Mouse (Mus musculus): Measurements from ENCODE around the gene Msmo1.
A peak's percentile ranks its signal among the peaks of the same experiment; 100 is the strongest.

The Msmo1 gene

GRCm38 (mm10) chr8:64712499-64712898, 21.1 kb downstream of the Msmo1 start:
- no peak for DNase-seq (ENCODE audit: low read depth, low spot score)

GRCm38 (mm10) chr8:64711544-64711943, 22.0 kb downstream of the Msmo1 start:
- DNase-seq (ENCODE audit: low read depth, low spot score) = no peak

DNA sequence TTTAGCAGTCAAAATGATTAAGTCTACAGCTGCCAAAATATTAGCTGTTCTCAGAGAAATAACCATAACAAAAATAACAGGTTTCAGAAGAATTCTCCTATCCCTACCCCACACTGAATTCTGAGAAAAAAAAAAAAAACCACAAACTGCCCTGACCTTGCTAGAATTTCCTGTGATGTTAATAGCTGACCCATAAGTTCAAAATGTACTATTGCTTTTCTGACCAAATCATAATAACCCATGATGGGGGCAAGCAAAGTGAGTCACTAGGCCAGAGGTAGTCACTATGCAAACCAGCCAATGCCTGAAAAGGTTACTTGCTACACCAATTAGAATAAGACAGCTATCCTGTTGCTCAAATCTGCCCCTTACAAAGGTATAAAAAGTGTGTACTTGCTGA, 26.1 kb downstream of the Msmo1 start:
- no peak for DNase-seq (ENCODE audit: low read depth, low spot score)

DNA sequence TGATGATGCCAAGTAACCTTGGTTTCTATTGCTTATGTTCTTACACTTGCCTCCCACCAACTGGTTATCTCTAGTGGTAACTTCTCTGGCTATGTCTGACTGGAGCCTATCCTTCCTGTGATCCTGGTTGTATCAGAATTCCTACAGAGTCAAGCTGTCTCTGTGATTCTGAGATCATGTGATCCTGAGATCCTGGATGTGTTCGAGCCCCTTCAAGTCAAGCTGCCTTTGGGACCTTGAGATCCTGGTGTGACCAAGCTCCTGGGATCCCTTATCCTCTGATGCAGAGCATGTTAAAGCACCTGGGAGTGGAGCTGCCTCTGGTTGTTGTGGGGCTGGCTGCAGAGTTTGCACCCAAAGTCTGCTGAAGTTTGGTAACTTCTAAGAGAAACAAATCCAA, 30.4 kb downstream of the Msmo1 start:
- no peak for DNase-seq (ENCODE audit: low read depth, low spot score)

- peak; percentile 78 for DNase-seq (ENCODE audit: low read depth, low spot score)
These were observed 40.9 kb downstream of the Msmo1 start, which contains the start of gene Cpe for GRCm38 (mm10) chr8:64692651-64693201. Gene Cpe (minus strand): TSS chr8:64693054.

DNA sequence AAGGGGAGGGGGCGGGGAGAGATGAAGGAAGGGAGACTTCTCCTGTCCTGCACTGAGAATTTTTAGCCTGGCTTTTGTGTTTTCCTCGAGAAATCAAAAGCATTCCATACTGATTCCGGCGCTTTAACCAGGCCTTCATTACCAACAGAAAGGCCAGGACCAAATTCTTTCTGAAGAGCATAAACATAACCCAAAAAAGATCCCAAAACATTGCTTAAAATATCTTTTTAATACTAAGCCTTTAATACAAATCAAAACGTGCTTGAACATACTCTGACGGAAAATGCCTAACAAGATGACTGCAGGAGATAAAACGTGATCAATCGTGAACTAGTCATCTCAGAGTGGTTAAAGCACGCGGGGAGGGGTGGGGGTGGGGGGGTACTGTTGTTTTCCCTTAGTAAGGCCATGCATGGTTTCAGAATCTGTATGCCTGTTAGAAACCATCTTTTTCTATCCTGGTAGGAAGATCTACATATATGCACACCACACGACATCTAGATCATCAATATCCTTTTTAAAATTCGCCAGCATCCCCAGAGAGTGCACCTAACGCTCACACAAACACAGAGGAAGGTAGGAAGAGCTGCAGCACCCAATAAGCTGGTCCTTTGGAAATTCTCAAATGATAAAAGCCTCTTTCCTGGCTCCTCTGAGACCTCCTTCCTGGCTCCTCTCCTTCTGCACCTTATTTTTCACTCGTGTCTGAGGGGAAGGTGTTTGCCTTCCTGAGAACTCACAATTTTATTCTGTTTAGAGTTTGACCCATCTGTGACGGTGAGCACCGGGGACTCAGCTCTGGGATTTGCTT, 41.8 kb downstream of the Msmo1 start:
- no peak for DNase-seq (ENCODE audit: low read depth, low spot score)

DNA sequence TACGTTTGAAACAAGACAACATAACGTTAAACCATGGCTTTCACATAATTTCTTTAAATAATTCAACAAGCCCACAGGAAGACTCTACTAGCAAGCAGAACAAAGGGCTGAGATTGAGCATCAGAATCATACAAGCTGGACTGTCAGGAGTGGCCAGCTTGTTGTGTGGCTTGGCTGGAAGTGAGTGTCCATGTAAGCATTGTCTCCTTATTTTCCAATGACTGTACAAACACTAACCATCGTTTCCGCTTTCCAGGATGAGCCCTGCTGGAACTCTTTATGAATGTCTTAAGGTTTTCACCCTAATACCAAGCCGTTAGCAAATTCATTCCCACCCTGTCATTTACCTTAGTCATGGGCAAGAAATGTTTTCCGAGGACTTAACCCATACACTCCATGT, 42.7 kb downstream of the Msmo1 start:
- DNase-seq (ENCODE audit: low read depth, low spot score) = no peak

- DNase-seq (ENCODE audit: low read depth, low spot score) = no peak
These were observed 43.3 kb downstream of the Msmo1 start for GRCm38 (mm10) chr8:64690306-64690705.

- no peak for DNase-seq (ENCODE audit: low read depth, low spot score)
These were observed 44.9 kb downstream of the Msmo1 start for GRCm38 (mm10) chr8:64688741-64689140.

GRCm38 (mm10) chr8:64688161-64688560, 45.4 kb downstream of the Msmo1 start:
- DNase-seq (ENCODE audit: low read depth, low spot score) = no peak

DNA sequence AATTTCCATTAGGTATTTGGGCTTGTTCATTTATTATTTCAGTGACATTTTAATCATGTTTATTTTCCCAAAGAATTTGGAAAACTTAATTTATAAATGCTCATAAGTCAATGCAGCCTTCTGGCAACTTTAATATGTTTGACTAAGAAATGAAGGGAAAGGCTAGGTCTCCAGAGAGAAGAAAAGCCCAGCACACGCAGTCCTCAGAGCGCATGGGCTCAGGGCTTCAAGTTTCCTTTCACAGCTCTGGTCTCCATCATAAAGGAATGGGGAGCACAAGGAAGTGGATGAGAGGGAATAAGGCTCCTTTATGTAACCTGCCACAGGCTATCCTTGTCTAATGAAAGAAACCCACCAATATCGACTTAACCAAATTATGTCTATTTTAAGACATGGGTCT, 51.1 kb downstream of the Msmo1 start:
- no peak for DNase-seq (ENCODE audit: low read depth, low spot score)

GRCm38 (mm10) chr8:64676381-64676780, 57.2 kb downstream of the Msmo1 start:
- DNase-seq (ENCODE audit: low read depth, low spot score) = no peak

DNA sequence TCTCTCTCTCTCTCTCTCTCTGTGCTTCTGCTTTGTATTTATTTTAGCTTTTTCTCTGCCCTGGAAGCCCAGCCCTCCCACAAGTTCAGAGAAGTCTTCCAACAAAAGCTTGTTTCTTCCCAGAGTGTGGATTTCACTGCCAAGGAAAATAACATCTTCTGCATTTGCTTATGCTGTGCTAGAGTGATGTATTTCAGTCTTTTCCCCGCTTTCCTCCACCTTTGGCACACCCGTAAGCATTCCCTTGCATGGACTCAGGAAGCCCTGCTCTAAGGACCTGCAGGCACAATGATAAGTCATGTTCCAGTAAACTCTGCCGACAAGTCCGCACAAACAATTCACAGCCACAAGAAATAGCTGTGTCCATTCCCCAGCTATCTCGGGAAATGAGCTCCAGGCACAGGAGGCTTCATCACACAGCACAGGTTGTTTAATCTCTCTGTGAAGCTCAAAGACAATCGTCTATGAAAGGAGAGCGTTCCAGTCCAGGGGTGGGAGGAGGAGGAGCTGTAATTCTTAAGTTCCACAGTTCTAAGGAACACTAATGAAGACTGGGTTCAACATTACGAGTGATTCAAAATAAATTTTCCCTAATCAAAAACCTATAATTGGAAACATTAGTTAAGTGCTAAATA, 58.5 kb downstream of the Msmo1 start:
- no peak for DNase-seq (ENCODE audit: low read depth, low spot score)

- no peak for DNase-seq (ENCODE audit: low read depth, low spot score)
These were observed 60.7 kb downstream of the Msmo1 start for GRCm38 (mm10) chr8:64672920-64673319.

DNA sequence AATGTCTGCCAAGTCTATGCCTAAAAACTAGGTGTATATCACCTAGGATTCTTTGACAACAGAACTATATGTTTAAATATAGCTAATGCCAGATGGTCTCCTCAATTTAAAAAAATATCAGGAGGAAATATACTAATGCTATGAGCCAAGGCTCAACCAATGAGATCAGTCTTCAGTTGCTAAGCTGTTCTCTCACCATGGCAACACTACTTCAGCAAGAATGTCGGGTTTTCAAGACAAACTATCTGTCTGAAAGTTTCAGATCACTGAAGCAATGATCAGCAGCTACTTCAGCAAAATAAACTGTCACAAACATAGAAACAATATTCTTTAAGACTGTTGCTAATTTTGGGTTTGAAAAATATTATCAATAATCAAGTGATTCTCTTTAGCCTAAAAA, 61.7 kb downstream of the Msmo1 start:
- DNase-seq (ENCODE audit: low read depth, low spot score) = no peak

Data from WW6 (cell line).